Mouse (Mus musculus): ENCODE data around the gene Rprd2.

- TF ChIP-seq CTCF (IDR thresholded peaks at IDR 0.05; ENCODE audit: borderline replicate concordance, insufficient read depth, low read length) = no peak
- peak; percentile 38; the same call in 1 of the 2 replicates for TF ChIP-seq POLR2A (IDR thresholded peaks at IDR 0.05; ENCODE audit: low read depth, low read length)
Observed at GRCm38 (mm10) chr3:95725863-95726262, 92.8 kb downstream of the Rprd2 start.
